Mouse (Mus musculus): ENCODE measurements around the gene Prkar2b.
A peak's percentile ranks its signal among the peaks of the same experiment; 100 is the strongest.

Gene Prkar2b

DNA sequence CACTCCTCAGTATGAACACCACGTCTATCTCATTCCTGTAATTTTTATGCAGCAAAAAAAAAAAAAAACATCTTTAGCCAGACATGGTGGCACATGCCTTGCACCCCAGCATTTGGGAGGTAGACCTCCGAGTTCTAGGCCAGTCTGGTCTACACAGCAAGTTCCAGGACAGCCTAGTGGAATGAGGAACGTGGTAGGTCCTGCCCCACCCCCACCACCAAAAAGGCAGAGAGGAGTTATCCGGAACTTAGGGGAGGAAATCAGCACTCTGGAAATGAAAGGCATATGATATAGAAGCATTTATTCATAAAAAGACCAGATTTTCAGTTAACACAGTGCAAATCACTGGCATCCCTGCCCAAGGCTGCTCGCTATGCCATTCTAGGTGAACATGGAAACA is 52.4 kb downstream of the Prkar2b start:
- DNase-seq: no peak

DNA sequence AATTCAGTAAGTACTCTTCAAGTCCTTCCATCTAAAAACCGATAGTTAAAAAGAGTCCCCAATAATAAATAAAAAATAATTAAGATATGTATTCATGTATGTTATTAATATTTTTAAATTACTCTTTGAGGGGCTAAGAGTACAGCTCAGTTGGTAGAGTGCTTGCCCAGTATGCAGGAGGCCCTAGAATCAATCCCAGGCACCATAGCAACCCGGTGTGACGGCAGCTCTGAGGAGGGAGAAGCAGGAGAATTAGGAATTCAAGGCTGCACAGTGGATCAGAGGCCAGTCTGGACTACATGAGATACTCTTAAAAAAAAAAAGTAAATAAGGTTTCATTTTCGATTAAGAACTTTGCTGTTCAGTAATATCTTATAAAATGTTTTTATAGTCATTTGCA is 53.5 kb downstream of the Prkar2b start:
- no peak for DNase-seq

DNA sequence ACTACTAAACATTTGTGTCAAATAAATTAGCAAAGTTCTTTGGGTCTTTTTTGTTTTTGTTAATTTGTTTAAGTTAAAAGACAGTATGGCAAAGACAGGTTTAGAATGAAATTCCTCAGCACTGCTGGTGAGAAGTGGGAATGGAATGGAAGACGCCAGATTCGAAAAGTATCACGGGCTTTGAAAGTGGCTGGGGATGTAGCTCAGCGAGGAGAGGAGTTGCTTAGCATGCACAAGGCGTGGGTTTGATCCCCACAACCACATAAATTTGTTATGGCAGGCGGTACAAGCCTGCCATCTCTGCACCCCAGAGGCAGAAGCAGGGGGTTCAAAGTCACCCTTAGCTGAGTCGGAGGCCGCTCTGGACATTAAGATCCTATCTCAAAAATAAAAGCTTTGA is 54.1 kb downstream of the Prkar2b start:
- no peak for DNase-seq

DNA sequence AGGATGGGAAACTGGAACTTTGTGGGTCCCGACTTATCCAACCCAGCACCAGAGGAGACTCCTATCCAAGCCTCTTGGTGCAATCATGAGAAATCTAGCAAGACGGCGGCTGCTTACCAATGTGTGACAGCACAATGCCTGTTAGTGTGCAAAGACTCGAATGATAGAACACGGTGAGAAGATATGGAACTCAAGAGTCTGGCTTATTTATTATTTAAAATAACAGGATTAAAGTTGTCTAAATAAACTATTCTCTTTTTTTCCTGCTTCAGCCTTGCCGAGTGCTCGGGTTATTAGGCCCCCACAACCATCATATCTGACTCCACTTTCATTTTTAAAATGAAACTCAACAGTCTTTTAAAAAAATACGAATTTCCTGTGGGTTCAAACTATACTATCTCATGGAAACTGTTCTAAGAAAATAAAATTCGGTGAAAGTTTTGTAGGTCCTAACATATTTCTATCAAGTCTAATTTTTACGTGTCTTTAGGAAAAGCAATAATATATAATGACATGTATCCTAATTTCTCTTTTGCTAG is 54.6 kb downstream of the Prkar2b start:
- DNase-seq: no peak

DNA sequence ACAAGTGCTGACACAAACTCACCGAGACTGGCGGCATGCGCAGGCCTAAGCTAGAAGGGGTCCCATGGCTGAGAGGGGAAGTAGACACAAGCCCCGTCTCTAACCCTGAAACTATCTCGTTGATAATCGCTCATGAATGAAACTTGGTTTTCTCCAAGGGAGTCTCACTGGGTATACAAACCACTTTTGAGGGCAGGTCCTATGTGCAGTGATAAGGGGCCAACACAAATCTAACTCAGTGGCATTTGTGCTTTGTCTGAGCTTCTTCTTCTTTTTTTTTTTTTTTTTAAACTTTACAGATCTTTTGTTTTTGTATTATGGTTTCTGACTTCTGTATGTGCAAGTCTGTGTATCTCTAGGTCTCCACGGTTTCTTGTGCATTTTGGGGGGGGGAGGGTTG is 60.6 kb downstream of the Prkar2b start:
- no peak for DNase-seq

DNA sequence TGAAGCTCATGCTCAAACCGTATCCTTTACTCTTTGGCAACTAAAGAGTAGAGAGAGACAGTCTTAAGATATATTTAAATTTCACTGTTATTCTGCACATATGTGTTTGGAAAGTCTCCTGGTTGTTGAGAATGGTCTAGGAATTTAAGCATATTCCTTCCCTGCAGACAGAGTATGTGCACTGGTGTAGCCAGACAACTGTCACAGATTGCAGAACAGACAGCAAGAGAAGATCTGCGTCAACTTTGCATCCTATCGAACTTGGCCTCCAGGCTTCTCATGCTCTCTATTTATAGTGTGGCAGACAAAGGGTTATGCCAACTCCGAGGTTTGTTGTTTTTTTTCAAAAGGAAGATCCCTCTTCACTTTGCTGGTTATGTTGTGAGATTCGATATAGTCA is 62.4 kb downstream of the Prkar2b start:
- DNase-seq: no peak

DNA sequence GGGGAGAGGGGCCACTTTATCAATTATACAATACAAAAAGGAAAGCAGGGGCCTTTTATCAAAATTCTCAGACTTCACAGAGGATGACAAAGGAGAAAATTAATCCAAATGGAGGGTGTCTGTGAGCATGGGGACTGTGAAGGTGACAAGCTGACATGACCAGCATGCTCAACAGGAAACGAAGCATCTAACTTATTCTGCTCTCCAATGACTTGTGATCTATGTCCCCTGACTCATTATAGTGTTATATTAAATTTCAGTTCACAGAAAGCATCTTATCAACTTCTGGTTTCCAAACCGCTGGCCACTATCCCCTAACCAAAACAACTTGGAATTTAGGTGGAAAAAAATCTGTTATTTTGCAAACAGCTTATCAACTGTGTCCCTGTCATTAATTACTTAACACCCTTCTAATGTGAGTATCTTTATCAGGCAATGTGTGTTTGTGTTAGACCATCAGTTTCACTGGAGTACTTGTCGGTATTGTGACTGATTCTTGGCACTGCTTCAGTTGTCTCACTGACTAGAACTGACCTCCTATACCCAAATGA is 63.7 kb downstream of the Prkar2b start:
- no peak for DNase-seq

DNA sequence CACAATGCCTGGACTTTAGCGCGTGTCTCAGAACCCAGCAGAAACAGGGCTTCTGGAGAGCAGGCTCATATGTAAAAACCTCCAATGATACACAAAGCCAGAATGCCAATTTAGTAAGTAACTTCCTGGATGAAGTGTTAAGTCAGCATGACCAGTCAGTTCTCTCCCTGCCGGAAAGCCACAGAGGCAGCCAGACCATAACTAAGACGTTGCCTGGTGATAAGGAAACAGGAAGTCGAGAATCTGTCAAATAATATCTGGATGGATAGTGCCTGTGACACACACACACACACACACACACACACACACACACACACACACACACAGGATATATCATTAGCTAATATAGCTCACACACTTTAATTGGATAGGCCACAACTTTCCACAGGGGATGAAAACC is 64.2 kb downstream of the Prkar2b start:
- DNase-seq: no peak

DNA sequence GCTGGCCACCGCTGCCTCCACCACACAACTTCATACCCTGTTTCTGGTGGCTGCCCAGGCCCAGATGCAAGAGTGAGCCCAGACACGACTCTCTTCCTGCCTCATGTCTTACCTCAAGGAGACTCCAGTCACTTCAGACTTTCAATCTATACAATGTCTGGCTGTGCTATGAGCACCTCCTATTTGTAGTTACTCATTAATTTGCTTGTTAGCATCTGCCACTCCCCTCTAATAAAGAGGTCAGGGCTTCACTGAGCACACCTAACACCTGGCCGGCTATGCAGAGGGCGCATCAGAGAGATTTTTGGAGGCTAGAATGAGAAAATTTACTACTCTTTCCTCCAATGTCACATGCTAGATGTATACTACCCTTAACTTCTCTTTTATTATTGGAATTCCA is 70.5 kb downstream of the Prkar2b start:
- DNase-seq: no peak

DNA sequence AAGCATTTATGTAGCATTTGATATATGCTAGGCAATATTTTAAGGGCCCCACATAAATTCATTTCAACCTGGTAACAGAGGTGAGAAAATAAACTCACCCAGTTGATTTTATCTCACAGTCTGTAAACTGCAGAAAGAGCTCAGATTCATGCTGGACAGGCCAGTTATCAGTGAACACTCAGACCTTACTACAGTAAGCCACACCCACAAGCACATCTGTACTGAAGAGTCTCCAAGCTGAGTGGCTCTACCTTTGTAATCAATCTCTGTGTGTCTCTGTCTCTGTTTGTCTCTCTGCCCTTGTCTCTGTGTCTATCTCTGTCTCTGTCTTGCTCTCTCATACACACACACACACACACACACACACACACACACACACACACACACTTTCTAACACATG is 71.4 kb downstream of the Prkar2b start:
- DNase-seq: no peak

DNA sequence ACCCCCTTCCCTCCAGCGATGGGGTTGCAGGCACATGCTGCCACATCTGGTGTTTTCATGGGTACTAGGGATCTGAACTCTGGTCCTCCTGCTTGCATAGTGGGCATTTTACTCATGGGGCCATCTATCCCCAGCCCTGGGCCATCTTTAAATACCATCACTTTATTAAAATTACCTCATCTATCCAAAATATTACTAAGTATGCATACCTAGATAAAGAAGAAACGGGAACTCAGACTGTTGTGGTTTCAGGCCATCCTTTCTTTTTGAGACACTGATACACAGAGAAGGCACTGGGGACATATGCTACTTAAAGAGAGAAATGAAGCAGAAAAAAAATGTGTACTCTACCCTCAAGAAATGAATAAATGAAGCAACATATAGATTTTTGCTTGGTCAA is 74.6 kb downstream of the Prkar2b start:
- DNase-seq: no peak

DNA sequence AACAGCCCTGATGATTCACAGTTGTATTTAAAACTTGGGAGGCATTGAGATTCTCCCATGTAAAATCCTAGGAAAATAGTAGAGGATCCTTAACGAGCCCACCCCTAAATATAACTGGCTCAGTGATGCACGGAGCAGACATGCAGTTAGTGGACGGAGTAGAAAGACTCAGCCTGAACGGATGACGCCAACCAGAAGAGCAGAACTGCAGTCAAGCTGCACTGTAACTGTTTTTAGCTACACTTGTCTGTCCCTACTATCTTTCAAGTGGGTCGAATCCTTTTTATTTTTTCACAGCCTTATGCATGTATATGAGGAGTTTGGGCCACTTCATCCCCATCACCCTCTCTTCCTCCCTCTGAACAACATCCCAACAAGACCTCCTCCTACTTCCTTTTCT is 75.4 kb downstream of the Prkar2b start:
- DNase-seq: no peak

DNA sequence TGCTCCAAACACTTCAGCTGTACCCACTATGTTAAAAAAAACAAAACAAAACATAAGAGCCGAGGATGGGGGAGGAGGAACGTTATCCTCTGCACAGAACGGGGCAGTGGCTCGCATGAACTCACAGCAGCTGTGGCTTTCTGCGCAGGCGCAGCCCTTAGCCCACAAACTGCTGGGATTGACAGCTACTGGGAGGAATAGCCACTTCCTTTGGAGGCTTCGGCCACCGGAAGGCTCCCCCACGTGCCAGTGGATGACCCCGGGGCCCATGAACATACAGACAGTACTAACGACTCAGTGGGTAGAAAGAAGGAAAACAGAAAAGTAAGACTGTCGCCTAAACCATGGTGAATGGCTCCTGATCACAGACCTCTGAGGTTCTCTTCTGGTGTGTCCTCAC is 76.4 kb downstream of the Prkar2b start:
- DNase-seq: no peak

DNA sequence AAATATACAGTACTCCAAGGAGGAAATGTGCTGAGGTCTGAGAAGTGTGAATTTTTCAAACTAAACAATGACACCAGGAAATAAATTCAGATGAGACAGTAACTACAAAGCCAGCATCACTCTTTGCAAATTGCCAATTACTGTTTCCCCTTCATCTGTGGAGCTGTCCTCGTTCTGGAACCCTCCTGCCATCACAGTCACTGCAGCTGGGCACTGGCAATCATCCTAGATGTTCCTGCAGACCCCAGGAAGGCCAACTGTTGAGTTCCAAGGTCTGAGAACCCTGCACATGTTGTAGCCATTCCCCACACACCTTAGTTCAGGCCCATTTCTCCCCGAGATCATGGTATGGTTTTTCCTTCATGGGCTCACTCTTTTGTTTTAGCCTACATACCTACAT is 76.9 kb downstream of the Prkar2b start:
- DNase-seq: no peak

DNA sequence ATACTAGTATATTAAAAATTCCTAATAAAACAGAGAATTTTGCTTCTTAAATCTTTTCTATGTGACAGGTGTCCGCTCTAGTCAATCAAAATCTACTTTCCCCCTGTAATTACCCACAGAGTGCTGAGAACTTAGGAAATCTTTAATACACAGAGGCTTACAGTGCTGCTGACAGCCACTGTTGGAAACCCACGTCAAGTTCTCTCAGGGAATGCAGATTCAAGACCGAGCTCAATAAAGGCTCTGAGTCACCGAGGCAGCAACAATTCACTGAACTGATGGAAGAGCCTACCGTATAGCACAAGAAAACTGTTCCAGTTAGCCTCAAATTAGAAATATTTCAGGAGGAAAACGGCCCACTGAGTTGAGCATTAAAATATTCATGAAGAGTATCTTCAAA is 77.3 kb downstream of the Prkar2b start:
- DNase-seq: no peak

DNA sequence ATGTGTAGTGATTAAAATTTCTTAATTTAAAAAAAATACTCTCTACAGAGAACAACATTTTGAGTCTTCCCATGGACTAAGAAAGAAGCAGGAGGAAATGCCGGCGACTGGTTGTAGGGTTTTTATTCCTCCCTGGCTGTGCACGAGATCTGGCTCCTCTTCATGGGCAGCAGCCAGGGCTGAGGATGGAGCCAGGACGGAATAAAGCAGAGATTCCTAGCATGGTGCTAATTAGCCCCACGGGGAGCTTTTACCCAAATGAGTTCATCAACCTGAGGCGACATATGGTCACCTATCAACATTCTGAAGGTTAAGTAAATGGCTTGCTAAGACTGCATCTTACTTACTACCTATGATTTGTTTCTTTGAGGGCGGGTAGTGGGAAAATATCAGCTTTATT is 77.9 kb downstream of the Prkar2b start:
- no peak for DNase-seq

DNA sequence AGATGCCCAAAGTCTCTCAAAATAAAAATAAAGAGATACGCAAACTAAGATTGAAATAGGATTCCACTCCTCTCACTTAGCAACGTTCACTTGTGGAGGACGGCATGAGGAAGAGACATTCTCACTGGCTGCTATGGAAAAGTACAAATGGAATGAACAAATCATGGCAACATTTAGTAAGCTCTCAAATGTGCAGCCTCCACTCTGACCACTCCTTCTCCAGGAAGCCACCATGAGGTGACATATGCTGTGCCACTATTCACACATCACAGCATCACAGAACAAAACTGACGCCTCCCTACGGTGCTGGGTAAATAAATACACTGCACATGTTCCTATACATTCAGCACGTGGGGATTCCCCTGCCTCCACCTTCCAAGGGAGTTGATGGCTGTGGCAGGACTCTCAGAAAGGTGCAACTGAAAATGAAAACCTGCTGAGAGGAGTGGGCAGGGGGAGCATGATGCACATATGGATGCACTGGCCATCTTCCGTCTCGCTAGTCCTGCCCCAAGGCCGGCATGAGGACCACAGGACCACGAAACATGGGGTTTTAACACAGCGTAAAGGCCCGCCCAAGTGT is 83.4 kb downstream of the Prkar2b start:
- no peak for DNase-seq

DNA sequence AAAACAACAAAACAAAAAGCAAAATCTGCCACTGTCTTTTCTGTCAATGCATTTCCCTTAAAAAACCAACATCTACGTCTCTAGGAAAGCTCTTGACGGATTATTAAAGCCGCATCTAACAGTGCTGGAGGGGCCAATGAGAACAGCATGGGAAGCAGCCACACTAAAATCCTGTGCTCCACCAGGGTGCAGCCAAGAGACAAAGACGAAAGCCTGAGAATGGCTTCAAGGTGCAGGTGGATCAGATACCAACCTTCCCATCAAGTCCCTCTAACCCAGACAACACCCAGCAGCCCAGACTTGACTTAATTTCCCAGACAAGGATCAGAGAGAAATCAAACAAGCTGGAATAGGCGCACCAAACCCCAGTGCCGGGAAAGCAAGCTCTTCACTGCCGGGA is 84.6 kb downstream of the Prkar2b start:
- peak in 1 of 2 experiments; percentile 17 for DNase-seq

DNA sequence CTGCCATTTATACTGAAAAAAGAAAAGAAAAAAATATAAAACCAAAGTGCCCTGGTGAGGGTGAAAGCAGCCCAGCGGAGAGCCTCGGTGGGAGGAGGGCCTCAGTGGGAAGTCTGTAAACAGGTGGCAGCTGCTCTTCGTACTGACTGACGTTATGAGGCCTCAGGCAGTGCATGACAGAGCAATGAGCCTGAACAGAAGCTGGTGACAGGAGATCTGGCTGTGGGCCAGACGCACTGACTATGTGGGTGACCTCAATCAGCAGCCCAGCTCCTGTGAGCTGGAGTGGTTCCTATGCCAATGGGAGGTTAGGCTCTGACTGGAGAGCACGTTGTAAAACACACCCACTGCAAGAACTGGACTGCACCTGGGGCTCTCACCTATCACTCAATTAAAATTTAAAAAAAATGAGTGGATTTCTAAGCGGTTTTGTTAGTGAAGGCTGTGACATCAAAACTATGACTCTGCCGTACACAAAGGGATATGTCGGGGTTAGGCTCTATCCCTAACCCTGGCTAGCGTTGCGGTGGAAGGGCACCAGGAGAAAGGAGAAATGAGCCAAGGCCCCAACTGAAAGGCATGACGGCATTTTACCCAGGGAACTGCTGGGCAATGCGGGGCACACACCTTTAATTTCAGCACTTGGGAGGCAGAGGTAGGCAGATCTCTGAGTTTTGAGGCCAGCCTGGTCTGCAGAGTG is 87.5 kb downstream of the Prkar2b start:
- peak; percentile 60 to 61 for DNase-seq

DNA sequence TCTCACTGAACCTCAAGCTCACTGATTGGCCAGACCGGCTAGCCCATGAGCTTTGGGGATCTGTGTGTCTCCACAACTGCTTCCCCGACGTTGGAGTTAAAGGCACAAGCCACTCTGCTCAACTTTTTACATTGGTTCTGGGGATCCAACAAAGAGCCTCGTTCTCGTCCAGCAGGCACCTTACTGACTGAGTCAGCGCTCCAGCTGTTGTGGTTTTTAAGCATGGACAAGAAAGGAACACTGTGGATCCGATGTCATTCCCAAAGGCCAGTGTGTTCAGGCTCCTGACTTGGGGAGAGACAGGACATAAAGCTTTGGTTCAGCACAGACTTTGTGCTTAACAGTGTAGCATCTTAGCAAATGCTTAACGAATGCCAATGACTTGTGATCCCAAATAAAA is 89.5 kb downstream of the Prkar2b start:
- DNase-seq: no peak

DNA sequence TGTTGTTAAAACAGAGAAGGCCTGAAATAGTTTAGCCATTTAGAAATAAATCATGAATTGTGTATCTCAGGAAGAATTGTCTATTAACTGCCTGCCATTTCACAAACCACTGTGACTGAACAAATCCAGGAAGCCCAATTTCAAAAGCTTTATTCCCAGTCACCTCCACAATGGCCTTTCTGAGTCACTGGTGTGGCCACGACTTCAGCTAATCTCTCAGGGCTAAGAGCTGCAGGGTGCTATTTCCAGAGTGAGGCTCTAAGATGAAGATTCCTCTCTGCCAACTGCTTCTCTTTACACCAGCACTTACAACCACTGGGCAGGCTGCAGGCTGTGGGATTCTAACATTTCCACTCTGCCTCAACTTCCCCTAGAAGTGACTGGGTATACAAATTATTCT is 92.0 kb downstream of the Prkar2b start:
- DNase-seq: no peak

DNA sequence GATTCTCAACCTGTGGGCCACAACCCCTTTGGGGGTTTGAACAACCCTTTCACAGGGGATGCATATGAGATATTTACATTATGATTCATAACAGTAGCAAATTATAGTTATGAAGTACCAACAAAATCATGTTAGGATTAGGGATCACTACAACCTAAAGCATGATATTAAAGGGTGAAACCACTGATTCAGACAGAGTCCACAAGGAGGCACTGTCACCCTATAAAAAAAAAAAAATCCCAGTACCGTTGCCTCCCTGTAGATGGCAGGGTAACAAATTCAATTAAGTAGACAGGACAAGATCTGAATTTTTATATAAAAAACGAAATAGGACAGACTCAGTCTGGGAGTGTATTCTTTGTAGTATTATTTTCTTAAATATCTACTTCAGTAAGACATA is 93.6 kb downstream of the Prkar2b start:
- DNase-seq: peak; percentile 23 to 53

DNA sequence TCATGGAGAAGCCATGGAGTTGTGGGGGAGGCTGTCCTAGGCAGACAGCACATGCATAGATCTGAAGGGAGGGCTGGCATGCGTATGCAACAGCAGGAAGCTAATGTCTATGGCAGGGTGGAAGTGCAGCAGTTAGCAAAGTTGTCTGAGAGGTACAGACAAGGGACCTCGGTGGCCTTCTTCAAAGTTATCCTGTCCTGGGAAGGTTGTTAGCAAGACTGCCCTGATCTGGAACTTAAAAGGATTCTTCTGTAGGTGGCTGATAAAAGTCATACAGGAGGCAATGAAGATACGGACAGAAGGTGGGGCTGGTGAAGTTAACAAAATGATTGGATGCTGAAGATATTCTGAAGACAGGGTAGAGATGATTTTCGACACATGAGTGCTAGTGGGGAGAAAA is 94.7 kb downstream of the Prkar2b start:
- DNase-seq: no peak

DNA sequence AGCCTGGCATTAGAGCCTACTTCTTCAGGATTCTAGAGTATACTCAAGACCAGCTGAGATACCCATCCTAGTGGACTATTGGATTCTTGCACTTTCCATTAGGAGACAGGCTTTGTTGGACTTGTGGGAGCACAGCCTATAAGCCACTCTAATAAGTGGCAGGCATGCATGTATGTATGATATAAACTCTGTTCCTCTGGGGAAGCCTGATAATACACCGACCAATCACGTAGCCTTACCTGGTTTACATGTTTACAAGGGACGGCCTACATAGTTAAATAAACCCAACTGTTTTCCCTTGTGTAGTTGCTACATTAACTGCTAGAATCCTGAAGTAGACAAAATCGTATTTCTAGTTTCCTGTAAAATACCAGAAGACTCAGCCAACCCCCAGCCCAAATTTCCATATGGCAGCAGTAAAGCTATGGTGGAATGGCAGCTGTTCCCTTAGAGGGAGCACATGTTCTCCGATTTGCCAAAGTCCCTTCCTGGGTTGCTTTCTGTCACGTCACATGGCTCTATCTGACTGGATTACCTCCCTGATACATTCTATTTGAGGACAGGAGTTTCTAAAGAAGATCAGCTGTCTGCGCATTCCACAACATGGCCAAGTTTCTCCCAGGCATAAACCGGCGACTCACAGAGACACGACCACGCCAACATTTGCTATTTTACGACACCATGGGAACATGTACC is 95.4 kb downstream of the Prkar2b start:
- DNase-seq: no peak
